Mouse (Mus musculus) ES-Bruce4 (cell line): ENCODE measurements around the gene Abhd16a. TPM values are rescaled to one million over a fixed set of nuclear protein-coding genes. Genes with fewer than 3 reads are reported as not detected.

Experiments
- H3K27ac ChIP-seq: 2 replicates; pipeline ENCODE4 v1.5.1; 2012; ENCODE audit warnings: low read length, inconsistent platforms; ENCODE audit not compliant: insufficient read depth
- H3K27me3 ChIP-seq: 2 replicates; pipeline ENCODE4 v1.6.1; 2012; ENCODE audit warnings: mild to moderate bottlenecking, low read length, inconsistent platforms; ENCODE audit not compliant: control insufficient read depth, poor library complexity, insufficient read depth, severe bottlenecking
- H3K36me3 ChIP-seq: 2 replicates; pipeline ENCODE4 v1.6.1; 2012; ENCODE audit warnings: inconsistent platforms, mild to moderate bottlenecking, low read length, moderate library complexity; ENCODE audit not compliant: control insufficient read depth, poor library complexity, insufficient read depth, severe bottlenecking
- H3K4me1 ChIP-seq: one replicate; pipeline ENCODE4 v1.8.1; 2011; ENCODE audit warnings: low read length; ENCODE audit not compliant: control insufficient read depth, insufficient read depth
- H3K4me3 ChIP-seq: 2 replicates; pipeline ENCODE4 v1.5.1; 2011; ENCODE audit warnings: low read depth, mild to moderate bottlenecking, low read length
- H3K9ac ChIP-seq: 2 replicates; pipeline ENCODE4 v1.6.1; 2012; ENCODE audit warnings: low read depth, mild to moderate bottlenecking, inconsistent platforms; ENCODE audit not compliant: poor library complexity, severe bottlenecking
- H3K9me3 ChIP-seq: replicated peaks from 2 replicates; pipeline ENCODE4 v1.6.1; 2012; ENCODE audit warnings: mild to moderate bottlenecking, low read length, inconsistent platforms; ENCODE audit not compliant: control insufficient read depth, poor library complexity, insufficient read depth, severe bottlenecking
- CTCF ChIP-seq: IDR thresholded peaks from one replicate; pipeline ENCODE4 v1.8.1; 2011; ENCODE audit warnings: low read depth, low read length
- EP300 ChIP-seq: IDR thresholded peaks from 2 replicates; pipeline ENCODE4 v1.6.1; 2011; ENCODE audit warnings: low read depth, low read length; ENCODE audit not compliant: insufficient read depth
- POLR2A ChIP-seq: IDR thresholded peaks from one replicate; pipeline ENCODE4 v1.8.1; 2011; ENCODE audit warnings: low read length; ENCODE audit not compliant: insufficient read depth
- polyA plus RNA-seq: library from polyadenylated mRNA; stranded (reverse); fragments of >200 nt; gene quantifications from 2 replicates; pipeline ENCODE4 v1.2.4, GENCODE M21; 2011; ENCODE audit warnings: low read depth; ENCODE audit not compliant: missing spikeins, insufficient read depth, insufficient read length

Gene Abhd16a
- polyA plus RNA-seq, 1 experiment, result 12.7 TPM

GRCm38 (mm10) chr17:35140490-35140996, 51.5 kb downstream of the Abhd16a start:
- TF ChIP-seq CTCF (no peak), EP300 (no peak), POLR2A (no peak)
- Histone ChIP-seq H3K4me3 (no peak overlapping the region), H3K9me3 (no peaks in the 10 kb centered on the region), H3K27ac (no peak overlapping the region), H3K4me1 (peaks cover 1% of the 10 kb centered on the region), H3K9ac (no peak overlapping the region), H3K27me3 (no peaks in the 10 kb centered on the region), H3K36me3 (peaks cover 63% of the 10 kb centered on the region)

- no peak overlapping the region for H3K9ac ChIP-seq
- no peaks in the 10 kb centered on the region for H3K27me3 ChIP-seq
- H3K36me3 ChIP-seq, result peaks cover 78% of the 10 kb centered on the region
- no peaks in the 10 kb centered on the region for H3K9me3 ChIP-seq
- no peaks in the 10 kb centered on the region for H3K4me1 ChIP-seq
- no peak overlapping the region for H3K27ac ChIP-seq
- TF ChIP-seq CTCF (no peak), POLR2A (no peak), EP300 (no peak)
- no peak overlapping the region for H3K4me3 ChIP-seq
These were observed 52.9 kb downstream of the Abhd16a start for GRCm38 (mm10) chr17:35141971-35142370.

GRCm38 (mm10) chr17:35146139-35146538, 57.1 kb downstream of the Abhd16a start:
- Histone ChIP-seq H3K4me3 (no peak overlapping the region), H3K27ac (no peak overlapping the region), H3K4me1 (no peaks in the 10 kb centered on the region), H3K27me3 (no peaks in the 10 kb centered on the region), H3K36me3 (peaks cover 87% of the 10 kb centered on the region), H3K9ac (no peak overlapping the region), H3K9me3 (no peaks in the 10 kb centered on the region)
- no peak for TF ChIP-seq EP300
- no peak for TF ChIP-seq POLR2A
- TF ChIP-seq CTCF, result no peak

GRCm38 (mm10) chr17:35147348-35147747, 58.3 kb downstream of the Abhd16a start:
- Histone ChIP-seq H3K9me3 (no peaks in the 10 kb centered on the region), H3K9ac (no peak overlapping the region), H3K36me3 (peaks cover 89% of the 10 kb centered on the region), H3K27me3 (no peaks in the 10 kb centered on the region), H3K27ac (no peak overlapping the region), H3K4me1 (no peaks in the 10 kb centered on the region), H3K4me3 (no peak overlapping the region)
- TF ChIP-seq CTCF, result no peak
- no peak for TF ChIP-seq POLR2A
- TF ChIP-seq EP300, result no peak

GRCm38 (mm10) chr17:35147922-35148639, 59.0 kb downstream of the Abhd16a start:
- no peaks in the 10 kb centered on the region for H3K27me3 ChIP-seq
- no peak overlapping the region for H3K27ac ChIP-seq
- no peak overlapping the region for H3K9ac ChIP-seq
- H3K36me3 ChIP-seq, result peaks cover 89% of the 10 kb centered on the region
- no peaks in the 10 kb centered on the region for H3K9me3 ChIP-seq
- H3K4me3 ChIP-seq, result no peak overlapping the region
- TF ChIP-seq EP300 (no peak), POLR2A (no peak)
- no peaks in the 10 kb centered on the region for H3K4me1 ChIP-seq

- TF ChIP-seq CTCF (no peak), EP300 (no peak), POLR2A (no peak)
- H3K4me3 ChIP-seq, result no peak overlapping the region
- H3K4me1 ChIP-seq, result no peaks in the 10 kb centered on the region
- peaks cover 90% of the 10 kb centered on the region for H3K36me3 ChIP-seq
- H3K9ac ChIP-seq, result no peak overlapping the region
- no peak overlapping the region for H3K27ac ChIP-seq
- no peaks in the 10 kb centered on the region for H3K27me3 ChIP-seq
- no peaks in the 10 kb centered on the region for H3K9me3 ChIP-seq
These were observed 63.1 kb downstream of the Abhd16a start for GRCm38 (mm10) chr17:35152121-35152520.

Other genes starting within 250 kb of the Abhd16a start
- 12.7 and 13.1 TPM in 2 replicates for gene Skiv2l, start 239.1 kb upstream of the Abhd16a start, polyA plus RNA-seq
- 53.0 and 63.6 TPM in 2 replicates for gene Nelfe, start 238.9 kb upstream of the Abhd16a start, polyA plus RNA-seq
- gene Cfb, start 226.7 kb upstream of the Abhd16a start, polyA plus RNA-seq, result not detected in 2 replicates
- 22.8 and 24.7 TPM in 2 replicates for gene Zbtb12, start 209.8 kb upstream of the Abhd16a start, polyA plus RNA-seq
- 0.41 TPM in 1 of 2 replicates, not detected in the other for gene Gm20547, start 207.2 kb upstream of the Abhd16a start, polyA plus RNA-seq
- 9.9 and 10.8 TPM in 2 replicates for gene C2, start 191.0 kb upstream of the Abhd16a start, polyA plus RNA-seq
- 60.9 and 75.4 TPM in 2 replicates for gene Ehmt2, start 190.8 kb upstream of the Abhd16a start, polyA plus RNA-seq
- 5.3 and 5.8 TPM in 2 replicates for gene Slc44a4, start 174.8 kb upstream of the Abhd16a start, polyA plus RNA-seq
- 13.6 and 15.1 TPM in 2 replicates for gene Neu1, start 158.0 kb upstream of the Abhd16a start, polyA plus RNA-seq
- gene Hspa1b, start 130.0 kb upstream of the Abhd16a start, polyA plus RNA-seq, result 2.6 and 3.0 TPM in 2 replicates
- gene Gm20481, start 119.4 kb upstream of the Abhd16a start, polyA plus RNA-seq, result not detected in 2 replicates
- gene Hspa1a, start 117.1 kb upstream of the Abhd16a start, polyA plus RNA-seq, result 1.9 and 2.5 TPM in 2 replicates
- 0.25 TPM in 1 of 2 replicates, not detected in the other for gene Hspa1l, start 116.6 kb upstream of the Abhd16a start, polyA plus RNA-seq
- gene Lsm2, start 107.4 kb upstream of the Abhd16a start, polyA plus RNA-seq, result 163 and 166 TPM in 2 replicates
- gene Vars, start 88.3 kb upstream of the Abhd16a start, polyA plus RNA-seq, result 108 and 123 TPM in 2 replicates
- gene Vwa7, start 72.7 kb upstream of the Abhd16a start, polyA plus RNA-seq, result 0.30 and 0.33 TPM in 2 replicates
- gene Sapcd1, start 61.2 kb upstream of the Abhd16a start, polyA plus RNA-seq, result 1.7 and 3.9 TPM in 2 replicates
- gene Msh5, start 42.5 kb upstream of the Abhd16a start, polyA plus RNA-seq, result 6.7 and 7.4 TPM in 2 replicates
- 173 and 182 TPM in 2 replicates for gene Clic1, start 39.3 kb upstream of the Abhd16a start, polyA plus RNA-seq
- 92.5 and 101 TPM in 2 replicates for gene Ddah2, start 30.2 kb upstream of the Abhd16a start, polyA plus RNA-seq
- gene Ly6g6c, start 23.9 kb upstream of the Abhd16a start, polyA plus RNA-seq, result 3.7 and 4.0 TPM in 2 replicates
- 2.8 and 3.3 TPM in 2 replicates for gene Mpig6b, start 23.1 kb upstream of the Abhd16a start, polyA plus RNA-seq
- gene Ly6g6e, start 12.4 kb upstream of the Abhd16a start, polyA plus RNA-seq, result 27.5 and 31.2 TPM in 2 replicates
- 1.3 and 1.9 TPM in 2 replicates for gene Ly6g6d, start 11.2 kb upstream of the Abhd16a start, polyA plus RNA-seq
- not detected in 2 replicates for gene Ly6g6f, start 3.7 kb upstream of the Abhd16a start, polyA plus RNA-seq
- not detected in 2 replicates for gene Ly6g5c, start 19.0 kb downstream of the Abhd16a start, polyA plus RNA-seq
- gene Ly6g5b, start 26.2 kb downstream of the Abhd16a start, polyA plus RNA-seq, result not detected in 2 replicates
- gene Gpank1, start 32.2 kb downstream of the Abhd16a start, polyA plus RNA-seq, result 18.9 and 19.1 TPM in 2 replicates
- gene Csnk2b, start 32.8 kb downstream of the Abhd16a start, polyA plus RNA-seq, result 146 and 173 TPM in 2 replicates
- 4.3 and 8.1 TPM in 2 replicates for gene D17H6S53E, start 37.1 kb downstream of the Abhd16a start, polyA plus RNA-seq
- not detected in 2 replicates for gene Apom, start 42.8 kb downstream of the Abhd16a start, polyA plus RNA-seq
- gene Bag6, start 45.9 kb downstream of the Abhd16a start, polyA plus RNA-seq, result 231 and 262 TPM in 2 replicates
- 236 and 256 TPM in 2 replicates for gene Prrc2a, start 75.6 kb downstream of the Abhd16a start, polyA plus RNA-seq
- 2.1 TPM in 1 of 2 replicates, not detected in the other for gene Aif1, start 86.8 kb downstream of the Abhd16a start, polyA plus RNA-seq
- 2.3 and 2.5 TPM in 2 replicates for gene Lst1, start 99.2 kb downstream of the Abhd16a start, polyA plus RNA-seq
- 10.7 and 14.2 TPM in 2 replicates for gene Ltb, start 105.2 kb downstream of the Abhd16a start, polyA plus RNA-seq
- not detected in 2 replicates for gene Tnf, start 112.7 kb downstream of the Abhd16a start, polyA plus RNA-seq
- 0.64 TPM in 1 of 2 replicates, not detected in the other for gene Lta, start 116.1 kb downstream of the Abhd16a start, polyA plus RNA-seq
- not detected in 2 replicates for gene Gm16181, start 131.6 kb downstream of the Abhd16a start, polyA plus RNA-seq
- 2.3 and 4.2 TPM in 2 replicates for gene Atp6v1g2, start 144.4 kb downstream of the Abhd16a start, polyA plus RNA-seq
- gene Nfkbil1, start 146.5 kb downstream of the Abhd16a start, polyA plus RNA-seq, result 7.9 and 12.5 TPM in 2 replicates
- gene Ddx39b, start 152.5 kb downstream of the Abhd16a start, polyA plus RNA-seq, result 245 and 258 TPM in 2 replicates
- 19.8 and 23.1 TPM in 2 replicates for gene H2-D1, start 173.5 kb downstream of the Abhd16a start, polyA plus RNA-seq
- not detected in 2 replicates for gene H2-Q1, start 231.1 kb downstream of the Abhd16a start, polyA plus RNA-seq